Comparison of ENCODE assay signal across 9 mouse cellular contexts in the genomic region with DNA sequence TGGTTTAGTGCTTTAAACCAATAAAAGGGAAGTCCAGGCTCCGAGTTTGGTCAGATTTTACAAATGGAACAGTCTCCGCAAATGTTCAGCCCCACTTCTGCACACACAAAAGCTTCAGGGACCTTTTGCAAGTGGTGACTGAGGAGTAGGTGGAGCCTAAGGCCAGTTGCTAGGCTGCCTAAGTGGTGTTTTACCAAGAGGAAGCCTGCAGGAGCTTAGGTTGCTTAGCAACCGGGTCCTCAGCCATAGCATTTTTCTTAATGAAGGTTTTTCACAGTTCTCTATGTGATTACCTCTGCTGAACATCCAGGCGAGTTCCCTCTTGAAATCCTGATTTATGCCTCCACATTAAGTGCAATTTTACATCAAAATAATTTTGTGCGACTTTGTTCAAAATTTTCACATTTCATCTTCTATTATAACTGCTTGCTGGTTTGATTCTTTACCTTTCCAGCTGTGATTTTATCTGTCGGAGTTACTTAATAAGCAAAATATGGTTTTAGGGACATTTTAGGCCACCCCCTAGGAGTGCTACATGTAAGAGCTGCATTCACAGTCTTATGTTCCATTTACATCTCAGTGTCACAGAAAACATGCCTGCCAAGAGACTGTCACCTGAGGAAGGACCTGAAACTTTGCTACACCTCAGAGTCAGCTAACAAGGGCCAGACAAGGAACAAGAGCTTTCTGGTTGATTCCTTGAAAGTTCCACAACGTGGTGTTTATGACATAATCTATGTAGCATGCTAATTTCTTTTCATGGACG.
DNase-seq lines count a peak whose midpoint lies in the region; ATAC-seq lines count a peak whose summit lies in the region.
"Had no signal": no experiment of that assay in that cellular context is flagged by ENCODE, and none has a peak within 500 bp of the region (broad histone marks: within the 10 kb centered on the region; RNA-seq: fewer than 3 reads in every experiment).

No protein-coding gene starts in this region.

- H3K4me3 ChIP-seq in kidney, embryonic 14.5 days (ENCODE audit: low read length), result no peak overlapping the region
- H3K4me3 ChIP-seq in forebrain, embryonic 10.5 days, result peak overlapping the region; percentile 12; the same call in 1 of the 2 replicates
- H3K4me3 ChIP-seq in midbrain, embryonic 15.5 days, result no peak overlapping the region

- H3K9ac ChIP-seq in kidney, embryonic 14.5 days (ENCODE audit: low read depth, low read length), result no peak overlapping the region
- H3K9ac ChIP-seq in midbrain, embryonic 15.5 days, result no peak overlapping the region

- no peaks in the 10 kb centered on the region for H3K4me1 ChIP-seq in kidney, embryonic 14.5 days (ENCODE audit: control insufficient read depth, insufficient read depth, low read length)
- H3K4me1 ChIP-seq in forebrain, embryonic 10.5 days, result peaks cover 36% of the 10 kb centered on the region
- peaks cover 15% of the 10 kb centered on the region for H3K4me1 ChIP-seq in midbrain, embryonic 15.5 days

- peak; percentile 81; the same call in 1 of the 2 replicates for ATAC-seq in kidney, embryonic 14.5 days (ENCODE audit: low FRiP score, low TSS enrichment)
- peak; percentile 99 for ATAC-seq in midbrain, embryonic 15.5 days (replicated peaks)

- DNase-seq in kidney, postnatal 36 days, result no peak
- DNase-seq in forebrain, embryonic 10.5 days (ENCODE audit: extremely low spot score, low spot score), result peak; percentile 79
- DNase-seq in layer of hippocampus, adult 9-10 months (ENCODE audit: low spot score), result peak; percentile 15
- no peak for DNase-seq in urinary bladder, postnatal 14 days (ENCODE audit: low spot score)
- DNase-seq in kidney, adult 11 months, result no peak
- no peak for DNase-seq in cerebellum, postnatal 25 days

- H3K27me3 ChIP-seq in kidney, embryonic 14.5 days (ENCODE audit: control insufficient read depth, insufficient read depth, low read length), result no peaks in the 10 kb centered on the region
- H3K27me3 ChIP-seq in forebrain, embryonic 10.5 days (ENCODE audit: poor library complexity, severe bottlenecking), result no peaks in the 10 kb centered on the region
- H3K27me3 ChIP-seq in midbrain, embryonic 15.5 days (replicated peaks), result no peaks in the 10 kb centered on the region

- WGBS in kidney, embryonic 14.5 days, result 44% methylated on average over 8 of the region's 8 CpGs
- WGBS in forebrain, embryonic 10.5 days, result 30% methylated on average over 8 of the region's 8 CpGs
- 9% methylated on average over 8 of the region's 8 CpGs for WGBS in midbrain, embryonic 15.5 days

- H3K9me3 ChIP-seq in kidney, embryonic 14.5 days (ENCODE audit: control insufficient read depth, low read length), result no peaks in the 10 kb centered on the region
- no peaks in the 10 kb centered on the region for H3K9me3 ChIP-seq in forebrain, embryonic 10.5 days
- no peaks in the 10 kb centered on the region for H3K9me3 ChIP-seq in midbrain, embryonic 15.5 days
- H3K9me3 ChIP-seq: G1E had no signal

- no peak overlapping the region for H3K4me2 ChIP-seq in kidney, embryonic 14.5 days (replicated peaks; ENCODE audit: low read depth, low read length)
- H3K4me2 ChIP-seq in midbrain, embryonic 15.5 days, result peak overlapping the region; percentile 28

- H3K27ac ChIP-seq in kidney, embryonic 14.5 days (ENCODE audit: low read depth, low read length), result no peak overlapping the region
- peak overlapping the region; percentile 86 for H3K27ac ChIP-seq in forebrain, embryonic 10.5 days
- H3K27ac ChIP-seq in midbrain, embryonic 15.5 days, result peak overlapping the region; percentile 85

- H3K36me3 ChIP-seq in kidney, embryonic 14.5 days (ENCODE audit: control insufficient read depth, insufficient read depth, low read length), result no peaks in the 10 kb centered on the region
- no peaks in the 10 kb centered on the region for H3K36me3 ChIP-seq in forebrain, embryonic 10.5 days (replicated peaks)
- no peaks in the 10 kb centered on the region for H3K36me3 ChIP-seq in midbrain, embryonic 15.5 days (replicated peaks)
- H3K36me3 ChIP-seq: G1E had no signal

Comparison
In these comparisons a context has a peak if more than half of its experiments do, and no peak if none do; other contexts are left out.
1. DNase-seq: peak in forebrain, embryonic 10.5 days (single experiment) and layer of hippocampus, adult 9-10 months (single experiment); none in kidney, postnatal 36 days (0 of 2), urinary bladder, postnatal 14 days (single experiment), kidney, adult 11 months (single experiment) and cerebellum, postnatal 25 days (0 of 2).